Mouse (Mus musculus): Measurements from ENCODE around the gene Bcor. TPM values are rescaled to one million over a fixed set of nuclear protein-coding genes. Genes with fewer than 3 reads are reported as not detected.

Gene Bcor
- total RNA-seq, 1 experiment, result 32.9 TPM

DNA sequence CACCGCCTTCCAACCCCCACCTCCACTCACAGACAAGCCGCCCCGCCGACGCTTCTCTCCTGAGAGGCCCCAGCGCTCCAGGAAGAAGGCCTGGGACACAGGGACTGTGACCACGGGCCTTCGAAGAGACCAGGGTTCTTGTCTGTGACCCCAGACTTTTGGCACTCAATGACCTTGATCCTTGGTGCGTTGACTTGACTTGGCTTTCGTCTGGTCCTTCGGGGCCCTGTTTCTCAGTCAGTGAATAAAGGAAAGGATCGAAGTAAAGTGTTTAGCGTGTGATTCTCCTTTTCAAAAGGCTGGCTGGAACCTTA lies 71.2 kb downstream of the Bcor start:
- Histone ChIP-seq H3K27ac (ENCODE audit: insufficient read depth, low read depth, low read length, poor library complexity, severe bottlenecking) (no peak overlapping the region), H3K4me3 (ENCODE audit: insufficient read depth in 1 of 2, low read depth in 1 of 2, low read length in 2 of 2, poor library complexity in 1 of 2, severe bottlenecking in 1 of 2) (no peak overlapping the region), H3K9me3 (ENCODE audit: control insufficient read depth, insufficient read depth, low read depth, low read length) (no peaks in the 10 kb centered on the region), H3K36me3 (ENCODE audit: control insufficient read depth, insufficient read depth, low read length, poor library complexity, severe bottlenecking) (no peaks in the 10 kb centered on the region), H3K4me1 (ENCODE audit: control insufficient read depth in 2 of 2, insufficient read depth in 2 of 2, low read length in 2 of 2, poor library complexity in 1 of 2) (peaks cover 0 to 2% of the 10 kb centered on the region in 2 experiments; a peak in 1 of 4 replicates), H3K9ac (ENCODE audit: insufficient read depth, low read depth, low read length, poor library complexity, severe bottlenecking) (no peak overlapping the region)
- TF ChIP-seq ZNF384 (IDR thresholded peaks at IDR 0.05; ENCODE audit: low read depth, low read length) (no peak), ZC3H11A (IDR thresholded peaks at IDR 0.05; ENCODE audit: borderline replicate concordance, low read depth, low read length) (no peak), CHD2 (IDR thresholded peaks at IDR 0.05; ENCODE audit: low read depth, low read length) (no peak), HCFC1 (IDR thresholded peaks at IDR 0.05; ENCODE audit: borderline replicate concordance, insufficient read depth, low read length) (no peak), MAFK (IDR thresholded peaks at IDR 0.05; ENCODE audit: insufficient read depth, low read depth, low read length) (no peak)
- in situ Hi-C loops (cut with MboI; ENCODE audit: low sequenced_read_pairs in 2 of 2, unreplicated experiment in 2 of 2), result loop anchor here (10.0 to 25.0 kb wide), 3 partner anchors 46 to 452 kb away; no protein-coding TSS in a partner anchor
- no peak for DNase-seq (ENCODE audit: low read depth, low spot score)

DNA sequence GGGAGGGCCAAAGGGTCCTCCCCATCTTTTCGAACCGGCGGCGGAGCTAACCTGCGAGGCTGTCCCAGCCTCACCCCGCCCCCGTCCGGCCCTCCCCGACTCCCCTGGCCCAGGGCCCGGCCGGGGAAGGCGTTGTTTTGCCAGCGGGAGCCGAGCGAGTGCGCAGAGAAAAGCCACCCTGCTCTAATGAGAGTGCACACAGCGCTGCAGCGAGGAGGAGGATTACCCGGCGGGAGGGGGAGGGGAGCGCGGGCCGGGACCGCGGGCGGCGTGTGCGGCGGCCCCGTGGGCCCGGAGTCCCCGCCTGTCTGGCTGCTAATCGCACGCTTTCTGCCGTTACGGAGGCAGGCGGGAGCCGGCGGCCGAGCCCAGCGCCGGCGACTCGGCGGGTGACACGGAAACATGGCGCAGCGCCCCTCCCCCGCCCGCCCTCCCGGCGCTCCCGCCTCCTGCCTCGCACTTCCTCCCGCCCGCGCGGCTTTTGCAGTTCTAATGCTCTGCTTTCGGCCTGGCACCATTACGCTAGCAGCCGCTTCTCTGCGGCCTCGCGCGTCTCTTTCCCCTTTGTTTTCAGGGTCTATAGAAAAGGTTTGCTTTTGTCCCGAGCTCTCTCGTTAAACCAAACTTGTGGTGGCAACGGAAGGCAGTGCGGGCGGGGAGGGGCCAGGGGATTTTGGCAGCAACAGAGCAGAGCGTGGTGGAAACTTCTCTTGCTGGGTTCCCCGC lies 71.7 kb downstream of the Bcor start:
- TF ChIP-seq HCFC1 (IDR thresholded peaks at IDR 0.05; ENCODE audit: borderline replicate concordance, insufficient read depth, low read length), result 0 out of 2 replicates have a peak, but pooled peaks have one; percentile 37
- TF ChIP-seq MAFK (IDR thresholded peaks at IDR 0.05; ENCODE audit: insufficient read depth, low read depth, low read length), result no peak
- Histone ChIP-seq H3K36me3 (ENCODE audit: control insufficient read depth, insufficient read depth, low read length, poor library complexity, severe bottlenecking) (no peaks in the 10 kb centered on the region), H3K27ac (ENCODE audit: insufficient read depth, low read depth, low read length, poor library complexity, severe bottlenecking) (no peak overlapping the region), H3K9ac (ENCODE audit: insufficient read depth, low read depth, low read length, poor library complexity, severe bottlenecking) (peak overlapping the region; percentile 47; the same call in 1 of the 2 replicates), H3K9me3 (ENCODE audit: control insufficient read depth, insufficient read depth, low read depth, low read length) (no peaks in the 10 kb centered on the region), H3K4me3 (ENCODE audit: insufficient read depth in 1 of 2, low read depth in 1 of 2, low read length in 2 of 2, poor library complexity in 1 of 2, severe bottlenecking in 1 of 2) (peak overlapping the region; percentile 57 to 66), H3K4me1 (ENCODE audit: control insufficient read depth in 2 of 2, insufficient read depth in 2 of 2, low read length in 2 of 2, poor library complexity in 1 of 2) (peaks cover 0 to 4% of the 10 kb centered on the region in 2 experiments; a peak in 1 of 4 replicates)
- DNase-seq (ENCODE audit: low read depth, low spot score), result no peak
- in situ Hi-C loops (cut with MboI; ENCODE audit: low sequenced_read_pairs in 2 of 2, unreplicated experiment in 2 of 2), result loop anchor here (10.0 to 25.0 kb wide), 3 partner anchors 46 to 451 kb away; no protein-coding TSS in a partner anchor

DNA sequence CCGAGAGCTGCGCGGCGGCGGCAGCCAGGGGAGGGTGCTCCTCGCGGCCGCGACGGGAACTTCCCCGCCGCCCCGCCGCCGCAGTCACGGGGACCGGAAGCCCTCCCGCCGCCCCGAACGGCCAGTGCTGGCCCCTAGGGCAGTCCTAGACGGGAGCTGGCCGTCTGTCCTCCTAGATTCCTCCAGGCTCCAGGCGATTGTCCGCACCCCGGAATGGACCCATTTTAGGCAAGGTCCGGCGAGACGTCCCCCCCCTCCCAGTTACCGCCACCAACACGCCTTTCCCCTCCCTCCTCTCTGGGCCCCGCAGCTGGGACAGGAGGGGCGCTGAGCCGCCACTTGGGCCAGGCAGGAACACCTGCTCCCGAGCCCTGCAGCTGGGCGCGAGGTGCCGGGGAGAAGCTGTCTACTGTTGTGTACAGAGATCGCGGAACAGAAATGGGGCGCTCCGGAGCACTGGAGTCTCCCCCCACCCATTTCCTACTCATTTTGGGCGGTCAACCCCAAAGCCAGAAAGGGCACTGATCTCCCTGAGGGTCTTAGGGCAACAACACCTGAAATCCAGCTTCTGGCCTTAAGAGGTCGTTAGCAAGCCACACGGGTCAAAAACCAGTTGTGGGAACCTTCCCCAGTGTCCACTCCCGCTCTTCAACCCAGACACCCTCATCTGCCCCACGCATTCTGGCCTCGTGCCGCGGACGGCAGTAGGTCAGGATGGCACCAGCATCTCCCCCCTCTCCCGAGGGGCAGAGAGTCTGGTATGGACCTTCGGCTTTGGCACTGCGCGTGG lies 72.4 kb downstream of the Bcor start:
- H3K36me3 ChIP-seq (ENCODE audit: control insufficient read depth, insufficient read depth, low read length, poor library complexity, severe bottlenecking), result no peaks in the 10 kb centered on the region
- DNase-seq (ENCODE audit: low read depth, low spot score), result no peak
- H3K4me3 ChIP-seq (ENCODE audit: insufficient read depth in 1 of 2, low read depth in 1 of 2, low read length in 2 of 2, poor library complexity in 1 of 2, severe bottlenecking in 1 of 2), result peak overlapping the region; percentile 57 to 66
- no peak overlapping the region for H3K27ac ChIP-seq (ENCODE audit: insufficient read depth, low read depth, low read length, poor library complexity, severe bottlenecking)
- in situ Hi-C loops (cut with MboI; ENCODE audit: low sequenced_read_pairs in 2 of 2, unreplicated experiment in 2 of 2), result loop anchor here (10.0 to 25.0 kb wide), 3 partner anchors 47 to 450 kb away; no protein-coding TSS in a partner anchor
- H3K4me1 ChIP-seq (ENCODE audit: control insufficient read depth in 2 of 2, insufficient read depth in 2 of 2, low read length in 2 of 2, poor library complexity in 1 of 2), result peaks cover 0 to 4% of the 10 kb centered on the region in 2 experiments; a peak in 1 of 4 replicates
- peak overlapping the region; percentile 23 for H3K9ac ChIP-seq (ENCODE audit: insufficient read depth, low read depth, low read length, poor library complexity, severe bottlenecking)
- no peaks in the 10 kb centered on the region for H3K9me3 ChIP-seq (ENCODE audit: control insufficient read depth, insufficient read depth, low read depth, low read length)
- no peak for TF ChIP-seq MAFK (IDR thresholded peaks at IDR 0.05; ENCODE audit: insufficient read depth, low read depth, low read length)

GRCm38 (mm10) chrX:12086674-12087510 lies 73.3 kb downstream of the Bcor start:
- no peak for DNase-seq (ENCODE audit: low read depth, low spot score)
- Histone ChIP-seq H3K9me3 (ENCODE audit: control insufficient read depth, insufficient read depth, low read depth, low read length) (no peaks in the 10 kb centered on the region), H3K36me3 (ENCODE audit: control insufficient read depth, insufficient read depth, low read length, poor library complexity, severe bottlenecking) (no peaks in the 10 kb centered on the region), H3K4me3 (ENCODE audit: insufficient read depth in 1 of 2, low read depth in 1 of 2, low read length in 2 of 2, poor library complexity in 1 of 2, severe bottlenecking in 1 of 2) (peak overlapping the region; percentile 57 to 66; a peak in 3 of 4 replicates), H3K4me1 (ENCODE audit: control insufficient read depth in 2 of 2, insufficient read depth in 2 of 2, low read length in 2 of 2, poor library complexity in 1 of 2) (peaks cover 0 to 4% of the 10 kb centered on the region in 2 experiments; a peak in 1 of 4 replicates), H3K9ac (ENCODE audit: insufficient read depth, low read depth, low read length, poor library complexity, severe bottlenecking) (peak overlapping the region; percentile 23; the same call in 1 of the 2 replicates), H3K27ac (ENCODE audit: insufficient read depth, low read depth, low read length, poor library complexity, severe bottlenecking) (no peak overlapping the region)
- no peak for TF ChIP-seq MAFK (IDR thresholded peaks at IDR 0.05; ENCODE audit: insufficient read depth, low read depth, low read length)
- TF ChIP-seq ZNF384 (IDR thresholded peaks at IDR 0.05; ENCODE audit: low read depth, low read length), result no peak
- TF ChIP-seq HCFC1 (IDR thresholded peaks at IDR 0.05; ENCODE audit: borderline replicate concordance, insufficient read depth, low read length), result no peak
- in situ Hi-C loops (cut with MboI; ENCODE audit: low sequenced_read_pairs in 2 of 2, unreplicated experiment in 2 of 2), result loop anchor here (10.0 to 25.0 kb wide), 3 partner anchors 48 to 450 kb away; no protein-coding TSS in a partner anchor
